12 mouse cellular contexts compared by ENCODE assay signal in genomic region chr19:9073776-9074411, GRCm38 (mm10). TPM values are rescaled to one million over a fixed set of nuclear protein-coding genes. Genes with fewer than 3 reads are reported as not detected.
DNase-seq lines count a peak whose midpoint lies in the region; TF ChIP-seq lines count a peak whose summit lies in the region.
"Had no signal": no experiment of that assay in that cellular context is flagged by ENCODE, and none has a peak within 500 bp of the region (broad histone marks: within the 10 kb centered on the region; RNA-seq: fewer than 3 reads in every experiment).

No protein-coding gene starts in this region.

- peaks cover 79% of the 10 kb centered on the region for H3K4me1 ChIP-seq in bone marrow macrophage, adult 2 months (ENCODE audit: control insufficient read depth, insufficient read depth, low read length)

- H3K79me2 ChIP-seq in myocyte (ENCODE audit: control insufficient read depth, insufficient read depth), result no peaks in the 10 kb centered on the region

- H3K27ac ChIP-seq in bone marrow macrophage, adult 2 months (ENCODE audit: insufficient read depth, low read depth, low read length), result peak overlapping the region; percentile 93

- H3ac ChIP-seq in myocyte (ENCODE audit: control insufficient read depth, insufficient read length), result no peak overlapping the region

- H3K27me3 ChIP-seq in myocyte (ENCODE audit: control insufficient read depth, insufficient read depth, insufficient read length), result no peaks in the 10 kb centered on the region

- TF ChIP-seq POLR2A in bone marrow macrophage, adult 2 months (IDR thresholded peaks at IDR 0.05; ENCODE audit: borderline replicate concordance, low read depth, low read length), result no peak
- TF ChIP-seq POLR2A in myocyte (IDR thresholded peaks at IDR 0.05; ENCODE audit: insufficient read length, low read depth), result no peak

- peak overlapping the region; percentile 76 for H3K4me2 ChIP-seq in myocyte (ENCODE audit: low read depth)

- no peak overlapping the region; the same call in 1 of the 2 replicates for H3K4me3 ChIP-seq in bone marrow macrophage, adult 2 months (ENCODE audit: insufficient read depth, low read length)
- H3K4me3 ChIP-seq in myocyte, result no peak overlapping the region
- H3K4me3 ChIP-seq: erythroblast, embryonic 14.5 days; megakaryocyte, embryonic 14.5 days had no signal

- peak; percentile 33 for DNase-seq in kidney, adult 11 months
- no peak for DNase-seq in kidney, postnatal 25 days
- peak; percentile 40 to 61 for DNase-seq in heart, postnatal 36 days
- no peak for DNase-seq in natural killer cell, adult 2 months (ENCODE audit: low spot score in 2 of 2)
- DNase-seq in urinary bladder, postnatal 25 days (ENCODE audit: low spot score), result no peak
- DNase-seq in right cerebral cortex, adult 18-20 months, result no peak

- intact Hi-C loops in heart, postnatal 36 days (cut with DNase I), result loop anchor here (5.0 kb wide), 1 partner anchor 42 kb away; no protein-coding TSS in a partner anchor

- no peaks in the 10 kb centered on the region for H3K36me3 ChIP-seq in myocyte (ENCODE audit: control insufficient read depth, insufficient read depth)

- TF ChIP-seq CTCF in bone marrow macrophage, adult 2 months (IDR thresholded peaks at IDR 0.05; ENCODE audit: low read depth, low read length), result no peak

TF ChIP-seq in myocyte, 11 proteins besides CTCF, POLR2A, EP300 and RAD21:
- peak; percentile 37 to 78 (median 70) for TF ChIP-seq MYOD1 (IDR thresholded peaks at IDR 0.05; ENCODE audit: control insufficient read depth in 1 of 3, insufficient read length in 2 of 3, low read depth in 2 of 3)
- peak; percentile 34 for TF ChIP-seq SRF (IDR thresholded peaks at IDR 0.05; ENCODE audit: control insufficient read depth, insufficient read length, low read depth)
- TF ChIP-seq REST (IDR thresholded peaks at IDR 0.05; ENCODE audit: insufficient read depth, insufficient read length), result no peak
- TF ChIP-seq TCF3 (IDR thresholded peaks at IDR 0.05; ENCODE audit: insufficient read length, low read depth), result peak; percentile 14
- no peak for TF ChIP-seq USF1 (IDR thresholded peaks at IDR 0.05; ENCODE audit: low read depth)
- TF ChIP-seq MAX (IDR thresholded peaks at IDR 0.05; ENCODE audit: low read depth), result peak; percentile 8
- TF ChIP-seq TCF12 (IDR thresholded peaks at IDR 0.05; ENCODE audit: insufficient read depth, poor library complexity, severe bottlenecking), result peak; percentile 46
- TF ChIP-seq MYOG (IDR thresholded peaks at IDR 0.05; ENCODE audit: control insufficient read depth in 1 of 3, insufficient read depth in 1 of 3, insufficient read length in 2 of 3, low read depth in 2 of 3), result peak in 1 of 3 experiments; percentile 62
- no peak for TF ChIP-seq E2F4 (IDR thresholded peaks at IDR 0.05; ENCODE audit: insufficient read depth)
- no peak for TF ChIP-seq POLR2AphosphoS2 (IDR thresholded peaks at IDR 0.05; ENCODE audit: insufficient read length, low read depth)
- peak; percentile 67 for TF ChIP-seq CEBPB (IDR thresholded peaks at IDR 0.05; ENCODE audit: insufficient read depth, poor library complexity, severe bottlenecking)
TF ChIP-seq in myocyte: peak in this region for 7.

RNA-seq across cellular contexts. Expression of gene Scgb1a1, which starts 13.9 kb away (rescaled TPM):
- polyA plus RNA-seq in bone marrow macrophage, adult 2 months (2012; ENCODE audit: insufficient read depth, insufficient read length, missing spikeins), result not detected in 2 replicates
- total RNA-seq in heart, postnatal 36 days (2021), result not detected
- polyA plus RNA-seq in myocyte (2012; fragmentation: generic; extraction: Trizol), result not detected
- total RNA-seq: ES-E14; granulocyte monocyte progenitor cell, adult 5-6 weeks had no signal
- polyA plus RNA-seq: erythroblast, embryonic 14.5 days had no signal

Comparison
In these comparisons a context has a peak if more than half of its experiments do, and no peak if none do; other contexts are left out.
1. DNase-seq: peak in kidney, adult 11 months (single experiment) and heart, postnatal 36 days (2 of 2); none in kidney, postnatal 25 days (0 of 2), natural killer cell, adult 2 months (0 of 2), urinary bladder, postnatal 25 days (single experiment) and right cerebral cortex, adult 18-20 months (single experiment).